Mouse (Mus musculus) spleen, embryonic (tissue): ENCODE data around the gene Rgs11.
"Not testable (repeated sequence)": the region's sequence is repeated elsewhere in the genome, so short reads cannot be mapped to it uniquely, and the experiment has no call there.

Source experiments
- CTCF ChIA-PET: fragments of 350-600 bp; sonication (Branson Sonifier 250); formaldehyde crosslinking; loops from one replicate; lab custom pipeline; 2022; lab: Charles Lee

Rgs11 gene

GRCm38 (mm10) chr17:26202737-26203136 is at the start of gene Rgs11:
Rgs11 (plus strand) TSS chr17:26202951.
- CTCF ChIA-PET, result no interaction called here

DNA sequence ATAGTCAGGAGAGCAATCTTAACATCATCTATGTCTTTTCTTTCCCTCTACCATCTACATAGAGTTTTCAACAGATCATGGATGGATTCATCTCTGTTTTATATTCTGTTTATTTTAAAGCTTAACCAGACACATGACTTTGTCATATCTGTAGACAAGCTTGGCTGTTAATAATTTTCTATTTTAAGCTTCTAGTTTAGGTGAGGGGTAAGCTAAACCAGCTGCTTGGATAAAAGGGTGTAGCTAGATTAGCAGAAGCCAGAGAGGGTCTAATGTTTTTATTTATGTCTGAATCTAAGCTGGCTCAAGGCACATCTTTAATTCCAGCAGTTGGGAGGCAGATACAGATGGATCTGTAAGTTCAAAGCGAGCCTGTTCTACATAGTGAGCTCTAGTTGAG is 40.0 kb upstream of the Rgs11 start:
- CTCF ChIA-PET, result no interaction called here

- CTCF ChIA-PET, result no interaction called here
Measured at GRCm38 (mm10) chr17:26168039-26168438, 34.7 kb upstream of the Rgs11 start.

- CTCF ChIA-PET, result not testable (repeated sequence)
Measured at GRCm38 (mm10) chr17:26175248-26175647, 27.5 kb upstream of the Rgs11 start.

DNA sequence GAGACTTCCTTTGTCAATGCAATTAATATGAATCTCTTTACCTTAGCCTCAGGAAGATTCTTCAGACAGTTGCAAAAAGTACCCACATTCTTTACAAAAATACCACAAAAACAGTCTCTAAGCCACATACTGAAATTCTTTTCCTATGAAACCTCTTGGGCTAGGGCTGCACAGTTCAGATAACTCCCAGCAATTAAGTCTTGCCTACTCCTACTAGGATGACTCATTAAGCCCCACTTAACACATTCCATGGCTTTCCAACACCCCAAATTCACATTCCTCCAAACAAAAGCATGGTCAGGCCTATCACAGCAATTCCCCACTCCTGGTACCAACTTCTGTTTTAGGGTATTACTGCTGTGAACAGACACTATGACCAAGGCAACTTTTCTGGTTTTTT is 24.1 kb upstream of the Rgs11 start:
- CTCF ChIA-PET, result no interaction called here

DNA sequence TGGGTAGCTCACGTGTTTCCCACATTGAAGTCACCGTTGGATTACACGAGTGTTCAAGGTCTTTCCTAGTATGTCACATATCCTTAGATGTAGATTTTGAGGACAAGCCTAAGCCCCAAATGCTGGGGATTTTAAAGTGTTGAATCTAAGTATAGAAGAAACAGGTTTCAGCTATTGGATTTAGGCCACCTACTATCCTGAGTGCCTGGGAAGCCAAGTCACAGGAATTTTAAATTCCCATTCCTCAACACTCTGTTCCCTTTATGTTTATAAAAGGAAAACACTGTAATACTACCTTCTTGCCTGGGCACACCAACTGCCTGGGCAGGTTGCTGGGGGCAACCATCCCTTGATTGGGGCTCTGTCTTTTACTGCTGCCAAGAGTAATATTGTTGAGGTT is 21.6 kb upstream of the Rgs11 start:
- CTCF ChIA-PET, result no interaction called here

DNA sequence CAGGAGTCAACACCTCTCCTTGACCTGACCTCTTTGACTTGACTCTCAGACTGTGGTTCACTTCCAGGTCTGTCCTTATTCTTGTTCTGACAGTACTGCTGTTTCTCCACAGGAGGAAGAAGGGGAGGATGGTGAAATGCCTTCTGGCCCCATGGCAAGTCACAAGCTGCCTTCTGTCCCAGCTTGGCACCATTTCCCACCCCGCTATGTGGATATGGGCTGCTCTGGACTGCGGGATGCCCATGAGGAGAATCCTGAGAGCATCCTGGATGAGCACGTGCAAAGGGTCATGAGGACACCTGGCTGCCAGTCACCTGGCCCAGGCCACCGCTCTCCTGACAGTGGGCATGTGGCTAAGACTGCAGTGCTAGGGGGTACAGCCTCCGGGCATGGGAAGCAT is 15.2 kb upstream of the Rgs11 start:
- CTCF ChIA-PET, result no interaction called here

GRCm38 (mm10) chr17:26188091-26188805 is 14.5 kb upstream of the Rgs11 start:
- CTCF ChIA-PET, result no interaction called here

- CTCF ChIA-PET, result not testable (repeated sequence)
Measured at GRCm38 (mm10) chr17:26191486-26191885, 11.3 kb upstream of the Rgs11 start.

GRCm38 (mm10) chr17:26192481-26193190 is 10.1 kb upstream of the Rgs11 start:
- CTCF ChIA-PET, result interaction anchor here (0.5 kb wide), 1 partner anchor 582 kb away, joined by 3 read pairs; no protein-coding TSS in a partner anchor

- CTCF ChIA-PET, result no interaction called here
Measured at GRCm38 (mm10) chr17:26198892-26199291, 3.9 kb upstream of the Rgs11 start, which contains the start of gene Pdia2. Pdia2 (minus strand) TSS chr17:26199087.

DNA sequence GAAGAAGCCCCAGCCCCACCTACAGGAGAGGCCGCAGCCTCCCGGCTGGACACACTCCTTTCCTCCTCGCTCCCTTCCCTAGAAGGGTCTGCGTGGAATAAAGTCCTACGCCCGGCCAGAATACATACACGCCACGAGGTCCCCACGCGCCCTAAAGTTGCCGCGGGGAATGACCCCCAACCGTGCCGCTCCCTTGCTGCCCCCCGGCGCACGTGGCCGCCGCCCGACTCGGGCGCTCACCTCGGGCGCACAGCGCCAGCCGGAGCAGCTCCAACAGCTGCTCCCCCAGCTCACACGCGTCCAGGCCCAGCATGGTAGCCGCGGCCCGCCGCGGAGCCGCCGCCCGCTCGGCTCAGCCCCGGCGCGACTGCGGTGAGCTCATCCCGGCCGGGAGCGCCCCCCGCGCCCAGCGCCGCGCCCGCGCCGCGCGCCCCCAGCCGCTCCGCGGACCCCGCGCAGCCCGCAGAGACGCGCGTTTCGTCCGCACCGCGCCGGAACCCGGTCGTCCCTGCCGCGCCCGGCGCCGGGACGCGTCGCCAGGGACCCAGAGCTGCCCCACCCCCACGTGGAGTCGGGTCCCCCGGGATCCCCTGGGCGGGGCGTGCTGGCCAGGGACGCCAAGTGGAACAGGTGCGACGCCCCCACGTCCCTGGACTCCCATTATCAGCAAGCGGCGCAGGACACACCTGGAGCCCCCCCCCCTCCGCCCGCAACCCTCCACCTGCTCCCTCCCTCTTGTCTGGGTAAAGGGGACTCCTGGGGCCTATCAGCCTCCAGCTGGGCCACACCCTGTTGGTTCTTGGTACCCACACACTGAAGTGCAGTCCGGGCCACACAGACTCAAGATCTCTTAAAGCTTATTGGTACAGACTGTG is 1.7 kb upstream of the Rgs11 start:
- CTCF ChIA-PET, result interaction anchor here (0.5 to 0.7 kb wide), 3 partner anchors 9 to 635 kb away, joined by 3 to 7 read pairs (median 4); no protein-coding TSS in a partner anchor

DNA sequence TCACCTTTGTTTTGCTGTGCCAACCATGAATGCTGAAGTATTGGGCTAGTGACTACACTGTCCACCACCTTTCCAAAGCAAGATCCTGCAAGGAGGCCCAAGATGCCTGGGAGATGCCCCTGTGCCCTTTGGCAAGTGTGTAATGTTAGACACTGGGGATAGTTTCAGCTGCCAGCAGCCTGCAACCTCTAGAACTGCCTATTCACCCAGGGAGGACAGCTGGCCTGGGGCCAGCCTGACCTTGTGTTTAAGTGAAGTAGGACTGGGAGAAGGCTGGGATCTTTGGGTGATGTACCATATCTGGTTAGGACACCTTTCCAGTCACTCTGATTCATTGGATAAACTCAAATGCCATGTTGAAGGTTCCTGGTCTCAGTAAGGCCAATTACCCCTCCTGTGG is 753 bp upstream of the Rgs11 start:
- CTCF ChIA-PET, result interaction anchor here (0.7 kb wide), 1 partner anchor 8 kb away, joined by 7 read pairs; no protein-coding TSS in a partner anchor

DNA sequence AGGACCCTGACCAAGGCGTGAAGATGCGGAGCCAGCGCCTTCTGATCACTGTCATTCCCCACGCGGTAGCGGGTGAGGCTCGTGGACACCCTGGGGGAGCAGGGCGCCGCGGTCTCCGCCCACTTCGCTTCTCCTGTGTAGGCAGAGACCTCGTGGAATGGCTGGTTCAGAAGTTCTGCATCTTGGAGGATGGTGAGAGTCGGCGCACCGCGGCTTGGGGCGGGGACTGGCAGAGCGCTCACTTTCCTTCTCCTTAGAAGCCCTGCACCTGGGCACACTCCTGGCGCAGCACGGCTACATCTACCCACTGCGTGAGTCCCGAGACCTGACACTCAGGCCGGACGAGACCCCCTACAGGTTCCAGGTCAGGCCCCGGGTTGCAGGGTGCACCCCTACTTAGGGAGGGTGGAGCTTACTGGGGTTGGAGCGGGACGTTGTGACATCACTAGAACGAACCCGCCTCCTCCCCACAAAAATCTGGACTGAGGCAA is 615 bp downstream of the Rgs11 start:
- CTCF ChIA-PET, result no interaction called here

DNA sequence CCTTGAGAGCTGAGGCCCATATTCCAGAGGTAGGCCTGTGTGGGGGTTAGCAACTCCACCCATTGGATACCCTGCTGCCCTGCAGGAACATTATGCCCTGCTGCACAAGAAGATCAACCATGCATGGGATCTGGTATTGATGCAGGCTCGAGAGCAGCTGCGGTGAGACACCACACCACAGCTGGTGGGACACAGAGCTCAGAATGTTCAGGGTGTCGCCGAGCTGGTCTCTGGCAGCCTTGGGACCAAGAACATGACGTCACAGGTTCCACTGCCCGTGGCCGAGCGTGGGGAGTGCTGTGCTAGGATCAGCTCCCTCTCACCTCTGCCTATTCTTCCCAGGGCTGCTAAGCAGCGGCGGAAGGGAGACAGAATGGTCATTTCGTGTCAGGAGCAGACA is 2.0 kb downstream of the Rgs11 start:
- CTCF ChIA-PET, result no interaction called here

GRCm38 (mm10) chr17:26206392-26206791 is 3.6 kb downstream of the Rgs11 start:
- CTCF ChIA-PET, result no interaction called here

- CTCF ChIA-PET, result no interaction called here
Measured at GRCm38 (mm10) chr17:26207686-26208085, 4.9 kb downstream of the Rgs11 start, which contains the start of gene Arhgdig. Arhgdig (minus strand) TSS chr17:26207786.

DNA sequence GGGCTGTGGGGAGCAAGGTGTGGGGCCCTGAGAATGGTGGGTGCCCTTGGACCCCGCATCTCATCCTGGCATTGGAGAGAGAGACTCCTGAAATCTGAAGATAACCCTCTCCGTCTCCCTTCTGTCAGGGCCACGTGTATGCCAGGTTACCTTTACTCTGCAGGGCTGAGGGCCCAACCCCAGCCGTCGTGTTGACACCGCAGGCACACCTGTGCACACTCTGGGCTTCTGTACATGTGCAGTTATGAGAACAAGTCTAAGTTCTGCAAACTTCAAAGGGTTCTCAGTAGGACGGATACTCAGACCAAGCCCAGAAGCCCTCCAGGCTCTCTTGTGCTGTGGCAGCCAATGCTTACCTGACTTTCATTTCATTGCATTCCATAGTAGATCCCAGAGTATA is 9.5 kb downstream of the Rgs11 start:
- CTCF ChIA-PET, result no interaction called here

DNA sequence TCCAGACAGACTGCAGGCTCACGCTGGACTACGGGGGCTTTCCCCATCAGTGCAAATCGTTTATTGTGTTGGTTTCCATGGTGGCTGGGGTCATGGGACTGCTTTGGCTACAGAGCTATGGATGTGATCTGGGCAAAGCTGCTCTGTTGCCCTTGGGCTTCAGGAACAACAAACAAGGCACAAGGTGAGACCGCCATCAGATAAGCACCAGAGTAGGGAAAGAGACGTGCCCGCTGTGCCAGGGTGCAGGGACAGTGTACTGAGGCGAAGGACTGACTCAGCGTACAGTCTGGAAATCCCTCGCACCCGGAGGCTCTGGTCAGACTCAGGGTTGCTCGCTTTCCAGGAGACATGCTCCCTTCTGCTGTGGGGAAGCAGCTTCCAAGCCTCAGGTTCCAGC is 9.9 kb downstream of the Rgs11 start:
- CTCF ChIA-PET, result no interaction called here

- CTCF ChIA-PET, result no interaction called here
Measured at GRCm38 (mm10) chr17:26221508-26221907, 18.8 kb downstream of the Rgs11 start.

DNA sequence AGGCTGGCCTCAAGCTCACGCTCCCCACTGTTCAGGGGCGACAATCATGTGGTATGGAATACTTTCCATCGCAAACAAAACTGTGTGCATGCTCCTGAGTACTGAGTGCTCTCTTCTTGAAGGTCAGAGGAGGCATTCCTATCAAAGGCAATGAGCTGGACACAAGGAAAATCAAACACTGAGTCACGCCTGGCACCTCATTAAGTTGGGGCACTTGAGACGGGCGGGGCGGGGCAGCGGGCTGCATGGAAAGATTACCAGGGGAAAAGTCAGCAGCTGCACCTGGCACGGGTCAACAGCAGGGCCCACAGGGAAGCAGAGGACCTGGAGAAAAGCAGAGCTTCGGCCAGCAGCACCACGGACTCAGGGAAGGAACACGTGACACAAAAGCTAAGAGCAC is 22.4 kb downstream of the Rgs11 start:
- CTCF ChIA-PET, result no interaction called here

- CTCF ChIA-PET, result no interaction called here
Measured at GRCm38 (mm10) chr17:26229776-26230175, 27.0 kb downstream of the Rgs11 start.
